Mouse (Mus musculus) thymus, postnatal 10 days (tissue): ENCODE results near the gene Pign.

Source experiments
- DNase-seq, 2 experiments: peaks; one replicate each; pipeline ENCODE4 v3.0.0; 2021; ENCODE audit warnings: low spot score in 2 of 2

Pign gene

DNA sequence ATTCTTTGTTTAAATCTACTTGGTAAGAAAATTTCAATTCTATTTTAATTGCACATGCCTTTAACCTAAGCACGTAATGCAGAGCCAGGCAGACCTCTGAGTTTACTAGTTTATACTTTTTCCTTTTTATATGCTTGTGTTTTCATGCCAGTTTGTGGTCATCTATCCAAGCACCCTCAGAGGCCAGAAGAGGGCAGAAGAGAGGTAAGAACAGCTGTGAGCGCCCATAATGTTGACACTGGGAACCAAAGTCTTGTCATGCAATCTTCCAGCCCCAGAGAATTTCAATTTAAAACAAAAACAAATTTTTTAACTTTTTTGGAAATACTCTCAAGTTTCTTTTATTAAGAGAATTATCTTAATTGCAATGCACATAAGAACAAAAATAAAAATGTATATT, 99.7 kb downstream of the Pign start:
- no peak for DNase-seq

DNA sequence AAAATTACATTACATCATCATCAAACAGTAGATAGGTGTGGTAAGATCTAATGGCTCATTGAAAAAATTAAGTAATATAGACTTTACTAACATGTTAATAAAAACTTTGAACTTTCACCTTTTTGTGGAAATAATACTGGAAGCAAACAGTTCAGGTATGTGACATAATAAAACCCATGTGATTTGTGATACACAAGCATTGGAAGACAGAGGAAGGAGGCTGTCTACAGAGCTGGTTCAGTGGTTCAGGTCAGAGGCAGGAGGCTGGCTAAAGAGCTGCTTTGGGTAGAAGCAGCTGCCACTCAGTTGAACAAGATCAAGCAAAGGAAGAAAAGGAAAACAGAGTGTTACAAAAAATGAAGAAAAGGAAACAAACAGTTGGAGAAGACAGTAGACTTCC, 107.4 kb downstream of the Pign start:
- DNase-seq: no peak

DNA sequence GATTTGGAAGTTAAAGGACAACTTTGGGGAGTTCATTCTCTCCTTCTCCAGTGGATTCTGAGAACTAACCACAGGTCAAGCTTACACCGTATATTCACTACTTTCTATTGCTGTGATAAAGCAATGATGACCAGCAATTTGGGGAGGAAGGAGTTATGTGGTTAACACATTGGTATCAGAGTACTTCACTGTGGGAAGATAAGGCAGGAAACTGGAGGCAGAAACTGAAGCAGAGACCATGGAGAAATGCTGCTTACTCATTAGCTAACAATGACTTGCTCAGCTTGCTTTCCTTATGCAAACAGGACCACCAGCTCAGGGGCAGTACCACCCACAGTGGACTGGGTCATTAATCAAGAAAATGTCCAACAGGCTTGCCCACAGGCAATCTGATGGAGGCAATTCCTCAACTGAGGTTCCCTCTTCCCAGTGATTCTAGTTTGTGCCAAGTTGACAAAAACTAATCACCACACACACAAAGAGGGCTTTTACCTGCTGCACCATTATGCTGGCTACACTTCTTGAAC, 108.2 kb downstream of the Pign start:
- DNase-seq: no peak

DNA sequence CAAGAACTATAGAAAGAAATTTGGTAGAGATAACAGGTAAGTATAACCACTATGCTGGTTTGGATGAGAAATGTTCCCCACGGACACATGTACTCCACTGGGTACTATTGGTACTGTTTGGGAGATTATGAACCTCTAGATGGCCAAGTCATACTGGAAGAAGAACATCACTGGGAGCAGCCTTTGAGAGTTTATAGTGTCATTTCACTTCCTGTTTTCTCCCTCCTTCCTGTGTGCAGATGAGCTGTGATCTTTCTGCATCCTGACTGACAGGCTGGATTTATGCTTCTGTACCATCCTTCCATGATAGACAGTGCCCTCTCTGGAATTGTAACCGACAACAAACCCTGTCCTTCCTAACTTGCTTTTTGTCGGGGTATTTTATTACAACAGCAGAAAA, 110.3 kb downstream of the Pign start:
- no peak for DNase-seq

DNA sequence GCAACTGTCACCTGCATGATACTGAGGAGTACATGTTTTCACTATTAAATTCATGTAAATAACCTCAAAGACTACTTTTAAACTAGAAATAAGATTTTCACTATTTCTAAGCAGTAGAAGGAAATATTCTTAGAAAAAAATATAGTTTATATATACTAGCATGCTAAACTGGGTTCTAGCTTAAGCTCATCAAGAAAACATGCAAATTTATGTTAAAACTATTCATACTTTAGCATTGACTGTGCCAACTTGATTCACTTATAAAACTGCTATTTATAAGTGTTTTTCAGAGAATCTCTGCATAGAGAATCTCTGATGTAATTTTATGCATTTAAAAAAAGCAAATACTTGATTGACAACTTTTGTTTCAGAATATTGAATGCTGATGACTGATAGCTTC, 113.3 kb downstream of the Pign start:
- no peak for DNase-seq

DNA sequence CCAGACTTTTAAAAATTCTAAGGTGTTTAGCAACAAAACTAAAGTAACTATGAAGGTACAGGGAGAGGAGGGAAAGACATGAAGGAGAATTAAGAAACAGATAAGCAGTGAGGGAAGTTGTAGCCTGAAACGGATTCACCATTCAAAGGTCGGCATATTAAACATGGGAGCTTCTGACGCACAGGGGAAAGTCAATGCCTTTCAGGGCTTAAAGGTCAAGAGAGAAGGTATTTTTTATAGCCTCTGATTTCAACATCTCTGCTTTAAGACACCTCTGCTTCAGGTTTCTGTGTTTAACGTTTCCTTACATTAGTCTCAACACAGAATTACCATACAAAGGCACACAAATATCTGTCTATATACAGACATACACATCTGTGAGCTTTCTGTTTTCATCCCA, 113.8 kb downstream of the Pign start:
- no peak for DNase-seq

DNA sequence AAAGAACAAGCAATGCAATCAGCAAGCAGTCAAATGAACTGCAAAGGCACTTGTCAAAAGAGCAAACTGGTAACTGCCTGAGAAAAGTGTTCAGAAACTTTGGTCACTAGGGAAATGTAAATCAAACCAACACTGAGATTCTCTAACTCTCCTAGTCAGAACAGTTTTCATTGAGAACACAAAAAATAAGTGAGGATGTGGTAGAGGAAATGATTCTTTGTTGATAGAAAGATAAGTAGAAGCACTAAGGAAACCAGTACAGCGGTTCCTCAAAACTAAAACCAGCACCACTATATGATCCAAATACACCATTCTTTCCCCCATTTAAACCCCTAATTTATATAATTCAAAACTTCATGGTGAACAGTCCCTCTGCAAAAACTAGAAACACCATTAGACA, 120.4 kb downstream of the Pign start:
- DNase-seq: no peak

DNA sequence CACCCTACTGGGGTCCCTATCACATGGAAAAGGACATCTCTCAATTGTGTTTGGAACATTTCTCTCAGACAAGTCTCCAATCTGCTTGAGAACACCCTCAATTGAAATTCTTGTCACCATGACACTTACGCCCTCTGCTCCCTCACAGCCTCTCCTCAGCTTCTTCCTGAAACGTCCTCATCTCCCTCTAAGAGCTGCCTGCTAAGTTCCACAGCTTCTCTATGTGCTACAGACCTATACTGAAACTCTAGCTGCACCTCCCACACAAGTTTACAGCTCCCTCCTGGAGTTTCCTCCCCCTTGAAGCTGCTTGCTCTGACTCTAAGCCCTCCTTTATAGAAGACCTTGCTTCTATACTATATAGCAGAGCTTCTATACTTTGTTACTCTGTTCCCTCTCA, 139.7 kb downstream of the Pign start:
- no peak for DNase-seq

DNA sequence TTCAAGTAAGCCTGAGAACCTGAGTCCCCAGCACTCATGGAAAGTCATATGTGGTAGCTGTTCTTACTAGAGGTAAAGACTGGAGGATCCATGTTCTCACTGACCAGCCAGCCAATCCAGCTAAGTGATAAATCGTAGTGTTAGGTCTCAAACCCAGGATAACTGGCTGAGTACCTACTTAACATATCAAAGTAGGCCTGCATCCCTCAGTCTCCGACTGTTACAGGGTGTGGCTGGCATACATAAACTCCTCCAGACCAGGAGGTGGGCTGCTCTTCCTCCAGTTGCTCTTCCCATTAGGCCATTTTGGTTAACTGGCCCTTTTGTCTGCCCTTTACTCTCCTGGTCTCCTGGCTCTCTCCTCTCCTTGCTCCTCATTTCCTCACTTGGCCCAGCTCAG, 141.2 kb downstream of the Pign start:
- no peak for DNase-seq

DNA sequence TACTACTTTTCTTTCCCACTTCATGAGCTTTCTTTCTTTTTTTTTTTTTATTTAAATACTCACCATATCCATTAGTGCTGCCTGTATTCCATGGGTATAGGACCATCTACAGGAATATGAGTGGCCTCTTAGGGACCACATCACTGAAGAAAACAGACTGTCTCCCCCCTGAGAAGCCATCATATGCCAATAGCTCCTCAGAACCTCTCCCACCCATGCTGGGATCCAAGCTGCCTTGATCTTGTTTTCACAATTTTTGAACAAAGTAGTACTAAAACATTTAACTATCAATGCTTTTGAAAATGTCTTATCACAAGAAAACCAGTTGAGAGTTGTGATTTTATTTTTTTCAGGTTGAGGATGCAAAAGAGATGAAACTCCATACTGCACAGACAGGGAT, 145.4 kb downstream of the Pign start:
- DNase-seq: no peak

DNA sequence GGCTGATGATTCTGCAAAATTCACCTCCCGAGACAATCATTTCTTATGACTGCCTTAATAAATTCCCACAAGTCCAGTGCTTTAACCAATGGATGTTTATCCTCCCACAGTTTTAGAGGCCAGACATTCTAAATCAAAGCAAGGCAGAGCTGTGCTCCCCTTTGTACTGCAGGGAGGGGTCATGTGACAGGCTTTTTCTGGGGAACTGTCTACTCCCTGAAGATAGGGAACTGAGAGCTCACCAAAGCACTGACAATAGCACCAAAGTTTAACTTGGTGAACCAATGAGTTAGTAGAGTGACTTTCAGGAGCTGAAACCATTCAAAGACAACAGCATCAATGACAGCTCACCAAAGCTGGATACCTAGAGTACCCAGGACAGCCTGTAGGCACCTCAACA, 156.4 kb downstream of the Pign start:
- no peak for DNase-seq

DNA sequence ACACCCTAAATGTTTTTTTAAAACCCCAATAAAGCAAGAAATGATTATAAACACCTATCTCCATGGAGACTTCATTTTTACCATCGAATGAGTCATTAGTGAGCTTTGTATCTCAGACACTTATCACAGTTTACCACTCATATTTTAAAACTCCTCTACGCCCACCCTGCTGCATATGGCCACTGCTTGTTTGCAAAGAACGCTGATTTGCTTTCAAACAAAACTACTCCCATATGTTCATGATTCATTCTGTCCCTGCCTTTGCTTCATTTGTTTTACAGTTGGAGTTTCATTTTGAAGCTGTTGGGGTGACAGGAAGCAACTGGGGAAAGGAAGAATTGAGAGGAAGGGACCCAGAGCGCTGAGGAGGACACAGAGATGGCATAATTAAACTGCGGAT, 170.9 kb downstream of the Pign start:
- DNase-seq: no peak

DNA sequence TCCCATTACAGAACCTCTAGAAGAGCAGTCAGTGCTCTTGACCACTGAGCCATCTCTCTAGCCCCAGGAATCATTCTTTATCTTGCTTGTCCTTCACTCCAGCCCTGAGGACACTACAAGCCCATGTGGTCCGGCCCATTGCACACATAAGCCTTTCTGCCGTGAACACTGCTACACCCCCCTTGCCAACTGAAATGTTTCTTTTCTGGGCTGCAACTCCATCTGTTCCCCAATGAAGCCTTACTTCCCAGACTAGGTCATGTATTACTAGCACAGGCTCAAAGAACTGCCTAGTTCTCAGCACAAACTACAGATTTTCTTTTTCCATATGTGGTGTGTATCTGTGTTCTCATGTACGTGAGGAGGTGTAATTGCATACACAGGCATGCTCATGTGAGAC, 174.0 kb downstream of the Pign start:
- no peak for DNase-seq

DNA sequence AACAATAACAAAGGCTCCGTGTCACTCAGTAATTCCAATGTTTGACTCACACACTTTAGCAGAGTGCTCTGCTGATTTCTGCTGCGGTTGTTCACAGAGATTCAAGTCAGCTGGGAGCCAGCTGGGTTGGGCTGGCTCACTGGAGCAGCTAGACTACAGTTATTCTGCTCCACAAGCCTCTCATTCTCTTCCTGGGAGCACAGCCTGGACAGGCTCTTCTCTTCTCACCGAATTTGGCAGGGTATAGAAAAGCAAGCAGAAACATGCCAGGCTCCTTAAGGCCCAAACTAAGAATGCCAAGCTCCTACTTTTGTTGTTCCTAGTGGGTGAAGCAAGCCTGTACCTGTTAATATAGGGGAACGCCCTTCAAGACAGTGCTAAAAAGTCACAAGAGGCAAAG, 176.4 kb downstream of the Pign start:
- no peak for DNase-seq
